Comparison of ENCODE assay signal across 10 mouse cellular contexts in the genomic region with DNA sequence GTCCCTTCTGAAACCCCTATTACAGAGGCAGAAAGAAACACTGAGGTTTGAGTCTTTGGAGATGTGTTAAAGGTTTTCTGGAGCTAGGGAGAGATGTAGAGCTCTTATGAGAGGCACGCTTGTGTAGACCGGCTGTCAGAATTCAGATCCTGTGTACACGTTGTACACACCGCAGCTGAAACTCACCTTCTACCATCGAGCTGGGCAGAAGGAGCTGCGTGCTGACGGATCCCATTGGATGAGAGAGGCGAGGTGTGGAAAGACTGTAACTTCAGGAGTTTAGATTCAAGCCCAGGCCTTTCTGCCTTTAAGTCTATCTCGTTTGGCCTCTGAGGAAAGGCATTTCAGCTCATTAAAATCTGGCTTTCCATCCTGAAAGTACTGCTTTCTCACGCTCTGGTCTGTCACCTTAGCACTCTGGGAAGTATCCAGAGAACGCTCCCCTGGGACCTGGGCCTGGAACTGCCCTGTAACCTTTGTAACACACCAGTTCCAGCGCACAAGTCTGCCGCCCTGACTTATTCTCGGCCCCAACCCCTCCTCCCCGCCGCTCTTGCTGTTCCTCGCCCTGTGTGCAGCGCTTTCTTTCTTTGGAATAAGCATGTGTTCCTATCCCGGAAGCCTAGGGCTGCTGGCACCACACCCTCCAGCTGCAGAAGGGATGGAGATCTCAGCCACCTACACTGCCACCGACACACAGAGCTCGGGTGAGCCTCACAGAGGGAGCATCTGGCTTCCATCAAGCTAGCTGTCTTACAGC. TPM values are rescaled to one million over a fixed set of nuclear protein-coding genes. Genes with fewer than 3 reads are reported as not detected.
DNase-seq lines count a peak whose midpoint lies in the region; ATAC-seq and TF ChIP-seq lines count a peak whose summit lies in the region.
"Had no signal": no experiment of that assay in that cellular context is flagged by ENCODE, and none has a peak within 500 bp of the region (broad histone marks: within the 10 kb centered on the region; RNA-seq: fewer than 3 reads in every experiment).

No protein-coding gene starts in this region.

- no peaks in the 10 kb centered on the region for H3K4me1 ChIP-seq in hindbrain, embryonic 12.5 days

- intact Hi-C loops in gastrocnemius, adult 2 months (cut with DNase I): no loop called here

- no peaks in the 10 kb centered on the region for H3K9me3 ChIP-seq in hindbrain, embryonic 12.5 days (replicated peaks)

- no peaks in the 10 kb centered on the region for H3K36me3 ChIP-seq in hindbrain, embryonic 12.5 days

- no peaks in the 10 kb centered on the region for H3K27me3 ChIP-seq in hindbrain, embryonic 12.5 days
- H3K27me3 ChIP-seq: Patski had no signal

- no peak for TF ChIP-seq CTCF in gastrocnemius, adult 2 months (IDR thresholded peaks at IDR 0.05)

- H3K9ac ChIP-seq in hindbrain, embryonic 12.5 days: no peak overlapping the region

- H3K27ac ChIP-seq in gastrocnemius, adult 2 months: peak overlapping the region; percentile 59
- no peak overlapping the region for H3K27ac ChIP-seq in hindbrain, embryonic 12.5 days
- H3K27ac ChIP-seq: macrophage had no signal

- no peak overlapping the region for H3K4me2 ChIP-seq in hindbrain, embryonic 12.5 days (replicated peaks)

- no peak overlapping the region for H3K4me3 ChIP-seq in gastrocnemius, adult 2 months
- no peak overlapping the region for H3K4me3 ChIP-seq in hindbrain, embryonic 12.5 days

- DNase-seq in right cerebral cortex, adult 2 months (ENCODE audit: low spot score in 2 of 2): peak; percentile 45 to 59
- DNase-seq in right cerebral cortex, postnatal 14 days: no peak
- DNase-seq in gastrocnemius, adult 2 months: peak; percentile 63
- DNase-seq in kidney, postnatal 14 days: peak; percentile 66
- DNase-seq in testis, postnatal 14 days (ENCODE audit: low spot score): peak; percentile 21
- DNase-seq in urinary bladder, postnatal 10 days (ENCODE audit: low spot score): no peak
- DNase-seq in ovary, postnatal 36 days (ENCODE audit: low spot score): no peak

- ATAC-seq in hindbrain, embryonic 12.5 days (ENCODE audit: low FRiP score): no peak
- ATAC-seq: Patski had no signal

- WGBS in hindbrain, embryonic 12.5 days: 84% methylated on average over 21 of the region's 21 CpGs

RNA-seq across cellular contexts. Expression of a gene that starts 44.4 kb away (rescaled TPM):
- 1 to 10 TPM; 2.3 TPM for total RNA-seq in gastrocnemius, adult 2 months (2021)
- 8.0 and 9.1 TPM in 2 replicates for polyA plus RNA-seq in hindbrain, embryonic 12.5 days (2016; fragmentation: Nextera tagmentation; extraction: Ambion mirVana)
- polyA plus RNA-seq: macrophage had no signal

RNA-seq across cellular contexts. Expression of a gene that starts 44.6 kb away (rescaled TPM):
- total RNA-seq in gastrocnemius, adult 2 months (2021): 1 to 10 TPM; 1.3 to 1.6 TPM
- polyA plus RNA-seq in hindbrain, embryonic 12.5 days (2016; fragmentation: Nextera tagmentation; extraction: Ambion mirVana): 2.7 and 3.5 TPM in 2 replicates

Comparison
In these comparisons a context has a peak if more than half of its experiments do, and no peak if none do; other contexts are left out.
1. DNase-seq: peak in right cerebral cortex, adult 2 months (2 of 2), gastrocnemius, adult 2 months (single experiment), kidney, postnatal 14 days (single experiment) and testis, postnatal 14 days (single experiment); none in right cerebral cortex, postnatal 14 days (single experiment), urinary bladder, postnatal 10 days (single experiment) and ovary, postnatal 36 days (single experiment).